Mouse (Mus musculus) retina, embryonic 14.5 days (tissue): Measurements from ENCODE around the gene Cdkn2d.
"Not testable (repeated sequence)": the region's sequence is repeated elsewhere in the genome, so short reads cannot be mapped to it uniquely, and the experiment has no call there.

Experiments
- DNase-seq: peaks from one replicate; pipeline ENCODE4 v3.0.0-alpha.2; 2015; ENCODE audit warnings: low spot score

The Cdkn2d gene

DNA sequence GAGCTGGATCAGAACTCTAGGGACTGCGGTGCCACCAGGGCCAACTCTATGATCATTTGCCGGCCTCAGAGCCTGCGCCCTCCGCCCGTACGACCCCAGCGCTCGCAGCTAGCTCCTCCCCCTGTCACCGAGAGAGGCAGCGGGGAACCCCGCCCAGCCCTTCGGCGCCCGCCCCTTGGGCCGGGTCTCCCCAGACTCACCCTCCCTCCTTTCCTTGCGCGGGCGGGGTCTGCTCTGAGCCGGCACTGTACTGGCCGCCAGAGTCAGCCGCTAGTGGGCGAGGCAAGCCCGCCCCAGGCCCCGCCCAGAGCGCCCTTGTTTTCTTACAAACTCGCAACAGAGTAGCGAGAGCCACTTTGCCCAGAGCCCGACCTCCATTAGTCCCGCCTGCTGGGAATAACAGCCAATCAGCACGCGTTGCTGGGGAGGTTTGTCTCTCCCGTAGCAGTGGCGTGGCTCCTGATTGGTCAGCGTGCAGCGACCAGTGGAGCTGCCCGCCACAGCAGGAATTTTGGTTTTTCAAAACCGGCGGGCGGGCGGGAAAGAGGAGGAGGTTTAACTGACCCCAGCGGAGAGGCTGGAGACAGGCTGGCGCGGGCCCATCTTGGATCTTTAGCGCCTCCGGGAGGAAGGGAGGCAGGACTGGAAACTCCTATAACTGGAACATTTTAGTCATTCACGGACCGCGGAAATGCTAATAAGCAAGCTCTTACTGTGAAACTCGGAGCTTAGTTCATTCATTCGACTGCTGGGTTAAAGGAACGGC, at the start of gene Cdkn2d:
Cdkn2d (minus strand) TSS at position 386 of the 766 bp plus-strand sequence.
- DNase-seq, result peak; percentile 100

DNA sequence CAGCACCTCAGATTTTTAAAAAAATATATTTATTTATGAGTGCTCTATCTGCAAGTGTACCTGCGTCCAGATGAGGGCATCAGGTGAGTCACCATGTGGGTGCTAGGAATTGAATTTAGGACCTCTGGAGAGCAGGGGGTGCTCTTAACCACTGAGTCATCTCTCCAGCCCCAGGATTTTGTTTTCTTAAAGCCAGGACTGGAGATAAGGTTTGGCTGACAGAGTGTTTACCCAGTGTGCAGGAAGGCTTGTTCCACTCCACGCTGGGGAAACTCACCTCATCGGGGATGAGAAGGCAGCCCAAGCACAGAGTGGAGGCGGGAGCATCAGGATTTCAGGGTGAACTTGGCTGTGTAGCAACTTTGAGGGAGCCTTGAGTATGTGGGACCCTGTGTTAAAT, 49.2 kb upstream of the Cdkn2d start:
- DNase-seq, result no peak

DNA sequence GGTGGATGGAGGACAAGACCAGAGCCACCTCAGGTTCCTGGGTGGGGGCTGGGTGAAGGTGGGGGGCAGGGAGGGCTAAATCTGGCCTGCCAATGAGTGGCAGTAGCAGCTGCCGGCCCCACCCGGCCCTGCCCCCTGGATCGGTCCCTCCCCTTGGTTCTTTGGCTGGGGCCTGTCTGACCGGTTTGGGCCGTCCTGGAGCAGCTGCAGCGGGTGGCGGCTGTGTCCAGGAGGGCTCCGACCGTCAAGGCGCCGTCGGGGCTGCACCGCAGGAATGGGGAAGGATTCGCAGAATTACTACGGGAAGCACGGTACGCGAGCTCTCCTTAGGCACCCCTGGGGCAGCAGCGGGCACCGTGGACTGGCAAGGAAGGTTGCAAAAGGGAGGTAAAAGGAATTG, 46.4 kb upstream of the Cdkn2d start:
- no peak for DNase-seq

DNA sequence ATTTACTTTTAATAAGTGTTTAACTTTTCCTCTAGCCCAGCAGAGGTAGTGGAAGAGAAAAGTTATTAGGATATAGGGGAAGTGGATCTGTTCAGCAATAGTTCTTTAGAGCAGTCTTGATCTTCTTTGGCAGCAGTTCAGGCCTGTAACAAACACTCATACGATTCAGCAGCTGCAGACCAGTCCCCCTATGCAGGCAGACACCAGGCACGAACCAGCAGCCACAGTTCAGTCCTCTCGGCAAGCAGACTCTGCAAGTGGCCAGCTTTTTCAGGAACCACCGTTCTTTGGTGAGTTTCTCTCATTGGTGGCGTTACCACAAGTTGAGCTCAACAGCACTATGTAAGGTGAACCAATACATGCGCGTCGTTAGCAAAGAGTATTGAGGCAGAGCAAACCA, 45.3 kb upstream of the Cdkn2d start:
- DNase-seq, result no peak

DNA sequence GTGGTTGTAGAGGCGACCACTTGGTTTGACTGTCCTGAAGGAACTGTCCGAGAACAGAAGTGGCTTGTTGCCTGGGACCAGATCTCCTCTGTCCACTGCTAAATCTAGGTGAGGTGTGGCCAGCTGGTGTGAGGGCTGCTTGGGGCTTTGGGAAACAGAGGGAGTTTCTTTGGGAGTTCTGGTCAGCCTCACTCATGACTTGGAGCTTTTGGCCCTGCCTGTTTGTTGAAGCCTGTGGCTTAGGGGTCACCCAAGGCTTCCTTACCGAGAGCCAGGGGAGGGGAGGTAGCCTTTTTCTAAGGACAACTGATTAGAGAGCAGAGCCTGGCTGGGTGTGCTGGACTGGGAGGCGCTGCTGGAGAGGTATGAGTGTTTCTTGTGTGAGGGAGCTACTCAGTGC, 44.2 kb upstream of the Cdkn2d start:
- no peak for DNase-seq

DNA sequence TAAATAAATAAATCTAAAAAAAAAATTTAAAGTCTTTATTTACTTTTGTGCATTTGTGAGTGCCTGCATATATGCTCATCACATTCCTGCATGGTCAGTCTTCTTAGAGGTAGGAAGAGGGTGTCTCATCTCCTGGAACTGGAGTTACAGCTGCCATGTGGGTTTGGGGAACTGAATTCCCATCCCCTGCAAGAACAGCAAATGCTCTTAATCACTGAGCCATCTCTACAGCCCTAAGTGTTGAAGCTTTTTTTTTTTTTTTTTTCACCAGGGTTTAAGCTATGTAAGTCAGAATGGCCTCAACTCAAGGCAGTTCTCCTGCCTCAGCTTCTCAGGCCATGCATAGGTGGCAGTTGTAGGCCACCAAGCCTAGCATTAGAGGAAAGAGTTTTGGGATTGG, 43.5 kb upstream of the Cdkn2d start:
- no peak for DNase-seq

DNA sequence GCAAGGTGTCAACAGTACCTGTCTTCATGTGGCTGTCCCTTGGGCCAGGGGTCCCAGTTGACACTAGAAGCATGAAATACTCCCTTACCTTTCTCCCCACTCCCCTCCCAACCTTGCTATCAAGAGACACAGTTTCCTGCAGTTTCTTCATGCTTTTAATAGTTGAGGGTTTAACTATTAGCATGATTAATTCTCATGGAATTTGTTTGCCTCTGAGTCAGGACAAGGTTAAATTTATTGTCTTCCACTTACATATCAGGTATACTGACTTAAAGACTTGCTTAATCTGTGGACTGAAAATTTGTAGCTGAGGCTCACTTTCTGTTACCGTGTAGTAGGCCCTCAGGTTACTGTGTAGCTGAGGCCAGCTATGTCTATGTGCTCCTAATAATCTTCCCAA, 42.3 kb upstream of the Cdkn2d start:
- no peak for DNase-seq

DNA sequence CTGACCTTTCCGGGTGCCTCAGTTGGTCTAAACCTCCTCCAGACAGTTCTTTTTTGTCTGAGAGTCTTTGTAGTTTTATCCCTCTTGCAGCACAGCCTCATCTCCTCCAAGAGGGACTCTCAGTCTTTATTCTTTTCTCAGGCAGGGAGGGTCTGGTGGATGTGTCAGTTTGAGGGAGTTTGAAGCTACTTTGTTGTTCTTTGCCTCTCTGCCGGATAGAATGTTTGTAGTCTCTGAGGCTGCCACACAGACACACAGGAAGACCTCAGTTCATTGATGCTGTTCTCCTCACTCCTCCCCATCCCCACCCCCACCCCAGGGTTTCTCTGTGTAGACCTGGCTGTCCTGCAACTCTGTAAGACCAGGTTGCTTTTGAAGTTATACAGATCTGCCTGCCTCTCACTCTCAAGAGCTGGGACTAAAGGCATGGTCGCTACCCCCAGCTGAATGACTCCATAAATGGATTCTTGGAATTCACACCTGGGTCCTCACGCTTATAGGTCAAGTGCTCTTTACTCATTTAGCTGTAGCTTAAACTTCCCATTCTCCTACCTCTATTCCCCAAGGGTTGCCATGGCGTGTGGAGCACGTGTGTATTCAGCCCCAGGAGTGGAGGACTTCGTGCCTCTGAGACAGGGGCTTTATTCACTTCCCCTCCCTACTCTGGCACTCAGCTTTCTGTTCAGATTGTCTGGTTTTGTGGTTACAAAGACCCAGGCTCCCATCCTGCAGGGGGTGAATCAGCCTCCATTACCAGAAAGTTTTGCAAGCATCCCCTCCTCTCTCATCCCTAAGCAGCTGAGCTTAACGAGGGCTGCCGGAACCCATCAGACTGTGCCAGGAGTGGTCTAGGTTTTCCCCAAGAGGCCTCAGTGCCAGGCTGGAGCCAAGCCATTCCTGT, 41.2 kb upstream of the Cdkn2d start:
- DNase-seq, result no peak

DNA sequence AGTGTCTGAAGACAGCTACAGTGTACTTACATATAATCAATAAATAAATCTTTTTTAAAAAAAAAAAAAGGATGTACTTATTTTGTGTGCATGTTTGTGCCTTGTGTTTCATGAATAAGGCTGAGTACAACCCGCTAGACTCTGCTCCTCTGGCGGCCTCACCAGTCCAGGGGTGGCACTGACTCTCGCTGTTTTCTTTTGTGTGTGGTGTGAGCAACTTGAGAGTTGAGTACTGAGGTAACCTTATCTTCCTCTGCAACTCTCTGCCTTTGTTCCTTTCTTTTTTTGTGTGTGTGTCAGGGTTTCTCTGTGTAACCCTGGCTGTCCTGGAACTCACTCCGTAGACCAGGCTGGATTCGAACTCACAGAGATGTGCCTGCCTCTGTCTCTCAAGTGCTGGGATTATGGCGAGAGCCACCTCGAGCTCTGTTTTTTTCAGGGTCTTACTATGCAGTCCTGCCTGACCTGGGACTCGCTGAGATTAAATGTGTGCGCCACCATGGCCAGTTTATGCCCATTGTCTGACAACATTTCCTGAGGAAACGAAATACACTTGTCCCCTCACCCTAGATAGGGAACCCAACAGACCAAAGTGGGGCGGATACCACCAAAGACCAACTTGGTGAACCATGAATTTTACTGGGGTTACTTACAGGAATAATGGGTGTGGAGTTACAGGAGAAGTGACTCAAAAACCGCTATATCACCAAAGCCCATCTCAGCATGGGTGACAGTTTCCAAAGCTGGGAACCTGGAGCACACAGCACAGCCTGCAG, 40.3 kb upstream of the Cdkn2d start:
- no peak for DNase-seq

DNA sequence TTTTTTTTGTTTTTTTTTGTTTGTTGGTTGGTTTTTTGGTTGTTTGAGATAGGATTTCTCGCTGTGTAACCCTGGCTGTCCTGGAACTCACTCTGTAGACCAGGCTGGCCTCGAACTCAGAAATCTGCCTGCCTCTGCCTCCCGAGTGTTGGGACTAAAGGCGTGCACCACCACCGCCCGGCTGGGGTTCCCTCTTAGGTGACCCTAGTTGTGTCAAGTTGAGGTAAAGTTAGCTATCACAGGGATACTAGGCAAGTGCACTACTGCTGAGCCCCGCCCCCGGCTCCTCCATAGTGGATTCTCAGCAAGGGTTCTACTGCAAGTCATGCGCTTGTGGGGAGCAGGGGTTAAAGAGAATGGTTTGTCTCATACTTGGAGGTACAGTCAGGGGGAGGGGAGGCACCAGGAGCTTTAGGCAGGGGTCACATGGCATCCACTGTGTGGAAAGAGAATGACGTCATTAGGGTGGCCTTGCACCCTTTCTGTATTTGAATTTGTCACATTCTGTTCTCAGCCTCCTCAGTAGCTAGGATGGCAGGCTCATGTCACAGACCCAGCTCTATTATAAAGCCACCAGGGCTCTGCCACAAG, 38.6 kb upstream of the Cdkn2d start:
- no peak for DNase-seq

DNA sequence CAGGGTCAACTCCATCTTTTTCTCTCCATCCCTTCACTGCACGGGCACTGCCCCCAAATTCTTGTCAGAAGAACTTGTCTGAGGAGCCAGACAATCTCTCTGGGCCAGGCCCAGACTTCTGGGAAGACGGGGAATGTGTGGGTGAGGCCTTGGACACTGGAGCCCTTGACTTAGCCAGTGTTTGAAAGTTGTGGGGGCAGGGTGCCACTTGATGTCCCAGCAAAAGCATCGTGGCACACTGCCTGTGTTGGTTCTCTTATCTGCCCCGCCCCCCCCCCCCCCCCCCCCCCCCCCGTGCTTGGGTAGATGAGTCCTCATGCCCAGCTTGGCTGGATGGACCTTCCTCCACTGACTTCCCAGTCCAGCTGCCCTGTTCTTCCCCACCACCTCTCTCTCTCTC, 37.8 kb upstream of the Cdkn2d start:
- DNase-seq, result no peak

DNA sequence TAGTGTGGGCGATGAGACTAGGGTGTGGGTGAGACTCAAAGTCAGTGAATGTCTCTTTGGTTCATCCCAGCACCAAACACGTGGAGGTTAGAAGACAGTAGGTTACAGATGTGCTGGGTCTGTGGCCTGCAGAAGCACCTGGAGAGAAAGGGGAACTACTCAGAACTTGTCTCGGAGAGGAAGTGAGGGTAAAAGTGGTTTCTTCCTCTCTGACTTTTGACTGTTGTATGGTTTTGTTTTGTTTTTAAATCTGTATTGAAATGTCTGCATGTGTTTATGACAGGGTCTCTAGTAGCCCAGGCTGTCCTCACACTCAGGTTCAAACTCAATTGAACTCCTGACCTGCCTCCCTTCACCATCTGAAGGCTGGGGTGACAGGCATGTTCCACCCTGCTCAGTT, 36.8 kb upstream of the Cdkn2d start:
- DNase-seq, result no peak

DNA sequence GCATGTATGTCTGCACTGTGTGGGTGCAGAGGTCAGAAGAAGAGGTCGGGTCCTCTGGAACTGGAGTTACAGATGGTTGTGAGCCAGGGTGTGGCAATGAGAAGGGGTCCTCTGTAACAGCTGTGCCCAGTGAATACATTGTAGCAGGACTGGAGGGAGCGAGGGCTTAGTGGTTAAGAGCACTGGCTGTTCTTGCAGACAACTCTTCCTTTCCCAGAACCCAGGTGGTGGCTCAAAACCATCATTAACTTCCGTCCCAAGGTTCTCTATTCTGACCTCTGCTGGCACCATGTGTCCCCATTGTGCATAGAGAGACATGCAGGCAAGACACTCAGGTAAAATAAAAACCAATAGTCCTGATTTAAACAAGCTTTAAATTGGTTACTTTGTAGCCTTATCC, 36.4 kb upstream of the Cdkn2d start:
- no peak for DNase-seq

DNA sequence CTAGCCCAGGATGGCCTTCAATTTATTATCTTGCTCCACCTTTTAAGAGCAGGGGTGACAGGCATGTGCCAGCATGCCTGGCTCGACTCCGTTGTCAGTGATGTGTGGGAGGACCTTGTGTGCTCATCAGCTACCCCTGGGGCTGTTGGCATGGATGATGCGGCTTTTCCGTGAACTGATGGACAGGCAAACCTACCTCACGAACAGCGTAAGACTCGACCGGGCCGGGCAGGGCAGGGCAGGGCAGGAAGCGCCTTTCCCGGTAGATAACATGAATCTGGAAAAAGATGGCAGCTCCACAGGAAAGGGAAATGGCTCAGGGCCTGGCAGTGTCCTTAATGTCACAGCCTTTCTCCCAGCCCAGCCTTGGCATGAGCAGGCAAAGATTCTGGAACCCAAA, 33.1 kb upstream of the Cdkn2d start:
- DNase-seq, result no peak

DNA sequence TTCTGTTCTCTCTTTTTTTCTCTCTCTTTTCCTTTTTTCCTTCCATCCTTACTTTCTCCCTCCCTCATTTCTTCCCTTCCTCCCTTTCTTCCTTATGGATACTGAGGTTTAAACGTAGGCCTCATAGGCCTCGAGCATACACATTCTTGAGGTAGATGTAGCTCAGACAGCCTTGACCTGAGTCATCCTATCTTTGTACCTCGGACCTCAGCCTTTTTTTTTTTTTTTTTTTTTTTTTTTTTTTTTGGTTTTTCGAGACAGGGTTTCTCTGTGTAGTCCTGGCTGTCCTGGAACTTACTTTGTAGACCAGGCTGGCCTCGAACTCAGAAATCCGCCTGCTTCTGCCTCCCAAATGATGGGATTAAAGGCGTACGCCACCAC, 31.7 kb upstream of the Cdkn2d start:
- DNase-seq, result not testable (repeated sequence)

DNA sequence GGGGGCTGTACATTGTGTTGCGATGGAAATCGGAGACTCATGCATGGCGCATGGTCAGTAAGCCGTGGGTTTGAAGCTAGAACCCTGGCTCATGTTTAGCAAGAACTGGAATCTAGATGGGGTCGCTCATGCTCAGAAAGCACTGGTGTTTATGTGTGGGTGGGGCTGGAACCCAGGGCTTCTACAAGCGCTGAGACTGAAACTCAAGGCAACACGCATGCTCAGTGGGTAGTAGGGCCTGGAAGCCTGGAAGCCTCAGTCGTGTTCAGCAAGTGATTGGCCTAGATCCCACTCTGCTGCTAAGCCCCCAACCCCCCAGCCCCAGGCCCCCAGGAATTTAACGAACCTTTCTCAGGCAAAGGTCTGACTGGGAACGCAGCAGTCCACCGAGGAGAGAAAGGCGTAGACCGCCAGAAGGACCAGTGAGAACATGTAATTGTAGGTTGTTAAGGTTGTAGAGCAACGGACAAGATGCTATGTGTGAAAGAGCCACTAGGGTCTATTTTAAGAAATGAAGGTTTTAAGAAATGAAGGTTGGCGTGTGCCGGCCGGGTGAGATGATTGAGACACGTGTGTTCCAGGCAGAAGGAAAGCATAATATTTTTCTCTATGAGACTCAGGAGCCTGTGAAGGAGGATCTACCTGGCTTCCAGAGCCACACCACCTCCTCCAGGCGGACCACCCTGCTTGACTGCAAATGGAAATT, 31.2 kb upstream of the Cdkn2d start:
- no peak for DNase-seq

DNA sequence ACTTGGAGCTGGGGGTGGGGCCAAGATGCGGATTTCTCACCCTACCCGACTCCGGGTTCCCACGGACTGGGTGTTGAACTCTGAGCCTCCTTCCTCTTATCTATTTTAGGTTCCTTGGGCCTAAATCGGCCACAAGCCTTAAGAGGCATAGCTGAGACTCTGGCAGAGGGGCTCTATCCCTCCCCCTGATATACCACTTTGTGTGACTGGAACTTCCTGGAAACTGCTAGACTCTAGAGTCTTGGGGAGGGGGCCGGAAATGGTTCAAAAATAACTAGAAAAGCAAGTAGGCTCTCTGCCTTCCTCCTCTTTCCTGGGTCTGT, 30.3 kb upstream of the Cdkn2d start:
- DNase-seq, result no peak

DNA sequence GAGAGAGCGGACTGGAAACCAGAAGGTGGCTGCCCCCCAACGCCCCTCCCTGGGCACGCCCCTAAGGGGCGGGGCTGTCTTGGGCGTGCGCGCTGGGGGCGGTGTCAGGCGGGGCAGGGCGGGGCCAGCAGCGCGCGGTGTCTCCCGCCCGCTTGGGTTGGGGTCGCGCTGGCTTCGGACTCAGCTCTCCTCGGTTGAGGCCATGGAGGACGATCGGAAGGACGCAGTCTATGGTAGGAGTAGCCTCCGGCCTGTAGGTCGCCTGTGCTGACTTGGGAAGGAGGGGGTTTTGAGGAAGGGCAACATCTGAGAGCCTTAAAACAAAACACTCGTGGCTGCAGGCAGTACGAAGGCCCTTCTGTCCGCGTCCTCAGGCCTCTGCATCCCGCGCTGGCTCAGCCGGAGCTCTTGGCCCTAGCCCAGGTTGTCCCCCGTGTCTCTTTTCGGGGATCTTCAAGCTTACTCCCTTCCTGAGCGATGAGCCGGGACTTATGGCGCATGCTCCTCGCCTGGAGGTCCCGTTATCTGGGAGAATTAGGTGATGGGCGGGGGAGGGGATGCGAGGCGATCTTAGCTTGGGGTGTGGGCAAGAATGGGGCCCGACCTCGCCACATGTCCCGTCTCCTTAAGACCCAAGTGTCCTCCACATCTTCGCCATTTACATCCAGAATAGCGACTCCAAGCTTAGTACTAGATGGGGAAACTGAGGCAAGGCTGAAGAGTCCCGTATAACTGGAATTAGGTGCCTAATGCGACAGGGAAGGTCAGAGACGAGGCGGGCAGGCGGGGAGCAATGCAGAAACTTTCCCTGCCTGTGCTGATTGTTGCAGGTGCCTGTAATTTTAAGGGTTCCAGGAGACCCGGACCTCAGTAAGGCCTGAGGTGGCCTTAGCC, 29.7 kb upstream of the Cdkn2d start, which contains the start of gene Slc44a2:
Slc44a2 (plus strand) TSS at position 80 of the 894 bp plus-strand sequence.
- DNase-seq, result peak; percentile 91

DNA sequence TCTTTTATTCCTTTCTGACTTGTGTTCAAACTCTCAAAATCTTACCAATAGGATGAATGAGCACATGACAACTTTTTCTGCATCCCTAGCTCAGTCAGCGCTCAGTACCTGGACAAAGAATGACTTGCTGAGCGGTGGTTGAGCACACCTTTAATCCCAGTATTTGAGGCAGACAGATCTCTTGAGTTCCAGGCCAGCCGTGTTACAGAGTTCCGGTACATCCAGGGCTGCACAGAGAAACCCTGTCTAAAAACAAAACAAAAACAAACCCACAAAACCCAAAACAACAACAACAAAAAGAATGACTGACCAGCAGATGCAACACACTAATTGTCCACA, 29.0 kb upstream of the Cdkn2d start:
- no peak for DNase-seq

DNA sequence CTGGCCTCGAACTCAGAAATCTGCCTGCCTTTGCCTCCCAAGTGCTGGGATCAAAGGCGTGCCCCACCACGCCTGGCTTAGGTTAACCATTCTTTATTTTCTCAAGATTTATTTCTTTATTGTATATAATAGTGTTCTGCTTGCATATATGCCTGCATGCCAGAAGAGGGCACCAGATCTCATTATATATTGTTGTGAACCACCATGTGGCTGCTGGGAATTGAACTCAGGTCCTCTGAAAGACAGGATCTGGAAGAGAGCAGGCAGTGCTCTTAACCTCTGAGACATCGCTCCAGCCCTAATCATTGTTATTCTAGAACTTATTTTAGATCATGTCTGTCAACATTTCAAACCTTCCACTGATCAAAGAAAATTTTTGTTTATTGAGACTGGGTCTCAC, 28.3 kb upstream of the Cdkn2d start:
- DNase-seq, result no peak

DNA sequence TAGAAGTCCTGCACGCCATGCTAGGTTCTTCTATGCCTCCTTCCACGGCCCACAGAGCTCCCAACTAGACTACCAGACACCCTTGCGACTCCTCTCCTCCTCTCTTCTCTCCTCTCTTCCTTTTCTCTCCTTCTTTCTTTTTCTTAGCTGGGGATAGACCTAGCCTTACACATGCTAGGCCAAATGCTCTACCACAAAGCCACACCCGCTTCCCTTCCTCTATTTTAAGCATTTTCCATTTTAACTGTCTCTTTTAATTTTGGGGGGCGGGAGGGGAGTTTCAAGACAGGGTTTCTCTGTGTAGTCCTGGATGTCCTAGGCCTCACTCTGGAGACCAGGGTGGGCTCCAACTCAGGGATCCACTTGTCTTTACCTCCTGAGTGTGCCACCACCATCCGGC, 27.6 kb upstream of the Cdkn2d start:
- DNase-seq, result no peak
